Mouse (Mus musculus) ZHBTc4 (cell line): ENCODE measurements around the gene Idnk.

Source experiments
- DNase-seq: peaks from one replicate; pipeline ENCODE4 v3.0.0-alpha.2; 2011; ENCODE audit warnings: low read depth, low spot score

The Idnk gene

DNA sequence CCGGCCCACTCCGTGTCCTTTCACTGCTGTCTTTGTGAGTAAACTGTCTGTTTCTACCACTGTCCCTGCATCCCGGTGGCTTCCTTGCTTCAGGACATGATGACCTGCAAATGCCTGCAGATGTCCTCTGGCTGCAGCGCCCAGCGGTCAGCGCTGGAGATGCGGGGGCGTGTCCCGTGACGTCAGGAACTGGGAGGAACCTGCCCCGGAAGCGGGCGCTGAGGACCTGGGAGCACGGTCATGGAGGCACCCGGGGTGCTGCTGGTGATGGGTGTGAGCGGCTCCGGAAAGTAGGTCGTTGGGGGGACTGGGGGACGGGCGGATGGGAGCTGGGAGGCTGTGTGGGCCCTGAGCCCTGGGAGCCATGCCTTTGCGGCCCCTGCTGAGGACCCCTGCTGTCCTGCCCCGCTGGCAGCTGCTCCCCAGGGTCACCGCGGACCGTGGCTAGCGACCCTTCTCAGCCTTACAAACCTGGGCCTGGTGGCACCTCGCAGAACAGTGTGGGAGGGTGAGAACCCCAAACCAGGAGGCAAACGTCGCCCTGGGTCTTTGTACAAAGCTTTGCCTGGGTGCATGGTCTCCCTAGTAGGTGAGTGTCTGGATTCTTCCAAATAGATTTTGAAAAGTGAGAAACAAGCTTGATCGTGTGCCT, at the start of gene Idnk:
TSS of gene Idnk (plus strand) at position 203 of the 652 bp plus-strand sequence.
- peak; percentile 73 for DNase-seq

DNA sequence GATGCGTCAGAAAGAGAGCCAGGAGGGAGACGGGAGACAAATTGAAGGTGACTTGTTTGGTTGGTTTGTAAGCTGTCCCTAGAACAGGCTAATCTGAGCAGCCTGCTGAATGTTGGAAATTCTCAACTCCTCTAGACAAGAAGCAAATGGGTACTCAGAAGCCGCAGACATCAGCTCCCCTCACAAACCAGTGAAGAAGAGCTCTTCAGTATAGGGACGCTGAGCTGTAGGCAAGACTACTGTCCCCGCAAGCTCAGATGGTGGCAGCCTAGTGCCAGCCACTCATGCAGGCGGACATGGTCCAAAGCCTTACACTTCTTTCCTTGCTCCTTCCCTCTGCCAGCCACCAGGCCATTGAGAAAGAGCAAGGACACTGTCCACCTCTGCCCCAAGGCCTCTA, 46.1 kb upstream of the Idnk start:
- no peak for DNase-seq

DNA sequence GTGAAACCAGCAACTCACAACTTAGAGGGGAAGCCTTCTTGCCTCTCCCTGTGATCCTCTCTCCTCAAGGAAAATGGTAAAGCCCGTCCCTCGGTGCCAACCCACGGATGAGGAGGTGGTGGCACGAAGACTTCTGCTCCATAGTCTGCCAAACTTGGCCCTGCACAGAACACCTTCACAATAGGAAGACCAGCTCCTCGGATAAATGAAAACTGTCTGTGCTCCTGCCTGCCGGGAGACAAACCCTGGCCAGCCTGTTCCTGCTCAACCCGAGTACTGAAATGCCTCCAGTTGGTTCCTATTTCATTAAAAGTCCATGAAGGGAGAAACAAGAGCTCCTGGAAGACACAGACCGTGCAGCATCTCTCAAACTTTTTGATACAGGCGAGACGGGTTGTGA, 45.3 kb upstream of the Idnk start:
- DNase-seq: no peak

DNA sequence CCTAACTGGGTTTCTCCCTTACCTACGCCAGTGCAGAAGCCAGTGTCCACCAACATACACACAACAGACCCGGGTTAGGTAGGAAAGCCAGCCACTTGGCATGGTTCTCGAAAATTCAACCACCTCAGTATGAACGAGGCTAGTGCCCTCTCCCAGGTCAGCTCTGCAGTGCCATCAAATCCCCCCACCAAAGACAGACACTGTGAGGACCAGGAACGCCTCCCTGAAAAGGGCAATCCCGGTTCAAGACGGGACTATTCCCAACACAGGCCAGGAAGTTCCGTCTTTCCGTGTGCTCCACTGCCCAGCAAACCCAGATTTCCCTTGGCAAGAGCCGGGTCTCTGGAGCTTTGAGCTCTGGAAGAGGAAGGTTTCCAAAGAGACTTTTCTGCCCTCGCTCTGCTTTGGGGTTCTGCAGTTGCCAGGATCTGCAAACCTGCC, 44.8 kb upstream of the Idnk start:
- DNase-seq: no peak

DNA sequence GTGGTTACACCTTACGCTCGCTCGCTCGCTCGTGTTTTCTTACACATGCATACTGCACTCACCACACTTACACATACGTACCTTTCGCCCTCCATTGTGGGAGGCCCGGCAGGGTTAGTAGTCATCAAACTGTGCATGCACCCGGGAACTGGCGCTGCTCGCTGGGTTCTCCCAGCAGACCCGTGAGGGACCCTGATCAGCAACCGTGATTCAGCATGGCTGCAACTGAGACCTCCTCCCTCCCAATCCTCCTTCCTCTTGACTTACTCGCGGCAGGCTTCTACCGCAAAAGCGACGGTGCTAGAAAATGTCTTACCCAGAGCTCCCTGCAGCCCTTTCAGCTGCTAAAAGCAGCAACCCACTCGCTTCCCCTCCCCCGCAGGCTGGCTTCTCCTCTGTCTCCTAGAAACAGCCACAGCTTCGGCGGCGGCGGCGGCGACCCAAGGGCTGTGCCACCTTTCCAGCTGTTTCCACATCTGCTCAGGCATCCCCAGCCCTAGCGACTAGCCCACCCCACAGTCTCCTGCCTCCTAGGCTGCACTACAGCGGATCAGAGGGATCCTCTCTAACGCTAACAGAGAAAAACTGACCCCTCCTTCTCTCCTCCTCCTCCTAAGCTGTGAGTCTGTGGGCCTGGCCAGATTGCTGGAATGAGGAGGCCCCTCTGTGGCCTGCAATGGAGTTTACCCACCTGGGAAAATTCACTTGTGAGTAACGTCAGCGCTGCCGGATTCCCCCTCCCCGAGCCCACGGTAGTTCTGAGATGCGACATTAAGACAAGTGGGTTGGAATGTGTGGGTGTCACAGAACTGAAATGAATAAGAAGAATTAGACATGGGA, 44.2 kb upstream of the Idnk start, which contains the start of gene Klhl3:
TSS of gene Klhl3 (minus strand) at position 532 of the 840 bp plus-strand sequence.
- DNase-seq: peak; percentile 71

DNA sequence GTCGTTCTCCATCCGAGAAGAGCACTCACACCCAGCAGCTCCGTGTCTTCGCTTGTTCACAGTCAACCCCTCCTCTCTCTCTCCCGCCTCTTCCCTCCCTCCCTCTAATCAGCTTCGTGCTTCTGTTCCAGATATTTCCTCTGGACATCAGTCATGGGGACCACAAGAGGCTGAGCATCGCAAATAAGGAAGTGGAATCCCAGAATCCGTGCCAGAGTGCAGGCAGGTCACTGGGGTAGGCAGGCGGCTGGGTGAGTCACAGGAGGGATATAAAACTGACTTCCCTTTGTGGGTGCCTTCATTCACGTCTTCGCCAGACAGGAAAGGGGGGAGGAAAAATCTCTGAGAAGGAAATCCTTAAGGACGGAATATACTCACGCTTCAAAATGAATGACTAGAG, 42.2 kb upstream of the Idnk start:
- DNase-seq: no peak

DNA sequence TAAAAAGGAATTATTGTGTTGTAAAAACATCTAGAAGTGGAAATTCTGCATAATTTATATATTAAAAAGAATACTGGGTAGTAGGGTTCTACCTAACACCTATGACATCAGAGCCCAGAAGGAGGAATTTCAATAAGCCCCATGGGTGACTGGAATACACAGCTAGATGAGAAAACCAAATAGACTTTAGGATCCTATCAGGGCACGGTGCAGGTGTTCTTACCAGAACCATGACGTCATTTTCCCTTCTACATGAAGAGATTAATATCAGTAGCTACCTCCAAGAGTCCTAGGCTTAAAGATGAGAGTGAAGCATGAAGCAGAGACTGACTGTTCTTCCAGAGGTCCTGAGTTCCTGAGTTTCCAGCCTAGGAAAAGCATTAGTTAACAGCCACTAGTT, 40.6 kb upstream of the Idnk start:
- no peak for DNase-seq

DNA sequence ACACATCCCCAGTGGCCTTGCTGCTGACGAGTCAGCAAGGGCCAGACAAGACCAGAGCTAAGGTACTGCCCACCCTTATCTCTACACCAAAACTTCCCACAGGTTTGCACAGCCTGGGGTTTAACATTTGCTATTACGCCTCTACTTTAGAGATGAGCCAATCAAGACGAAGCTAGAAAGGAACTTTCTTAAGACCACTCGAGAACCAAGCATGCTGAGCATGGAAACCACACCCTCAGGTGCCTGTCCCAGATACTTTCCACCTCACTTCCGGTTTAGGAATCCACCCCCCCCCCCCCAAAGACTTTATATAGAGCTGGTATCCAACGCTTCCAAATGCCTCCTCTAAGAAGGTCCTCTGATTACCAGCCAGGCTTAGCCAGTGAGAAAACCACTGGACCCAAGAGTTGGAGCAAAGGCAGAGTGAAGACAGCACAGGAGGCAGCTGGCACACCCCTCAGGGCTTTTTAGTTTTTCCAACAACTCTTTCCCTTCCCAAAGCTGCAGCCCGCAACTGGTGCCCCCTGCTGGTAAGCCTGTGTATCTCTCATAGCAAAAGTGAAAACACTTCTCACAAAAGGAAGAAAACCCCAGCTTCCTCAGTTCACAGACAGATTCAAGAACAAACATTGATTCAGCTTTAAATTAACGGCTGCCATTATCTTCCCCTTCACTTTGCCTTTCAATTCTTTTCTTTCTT, 40.0 kb upstream of the Idnk start:
- peak; percentile 88 for DNase-seq

DNA sequence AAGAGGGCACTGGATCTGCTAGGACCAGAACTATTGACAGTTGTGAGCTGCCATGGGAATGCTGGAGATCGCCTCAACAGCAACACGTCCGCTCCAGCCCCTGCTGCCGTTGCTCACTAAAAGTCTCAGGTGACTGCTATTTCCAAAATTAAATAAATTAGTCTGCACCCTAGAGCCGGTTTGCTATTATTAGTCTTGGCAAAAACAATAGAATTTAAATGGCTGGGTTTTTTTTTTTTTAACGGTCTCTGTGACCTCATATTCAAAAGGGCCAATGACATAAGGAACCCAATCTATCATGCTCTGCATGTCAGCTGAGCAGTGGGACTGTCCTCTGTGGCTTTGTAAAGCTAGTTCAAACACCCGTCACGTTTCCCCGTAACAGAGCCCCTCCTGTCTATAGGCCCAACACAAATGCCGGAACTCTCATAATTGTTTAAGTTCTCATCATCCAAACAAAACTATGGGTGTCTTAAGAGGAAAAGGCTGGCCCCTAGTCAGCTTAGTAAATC, 34.6 kb upstream of the Idnk start:
- DNase-seq: no peak

DNA sequence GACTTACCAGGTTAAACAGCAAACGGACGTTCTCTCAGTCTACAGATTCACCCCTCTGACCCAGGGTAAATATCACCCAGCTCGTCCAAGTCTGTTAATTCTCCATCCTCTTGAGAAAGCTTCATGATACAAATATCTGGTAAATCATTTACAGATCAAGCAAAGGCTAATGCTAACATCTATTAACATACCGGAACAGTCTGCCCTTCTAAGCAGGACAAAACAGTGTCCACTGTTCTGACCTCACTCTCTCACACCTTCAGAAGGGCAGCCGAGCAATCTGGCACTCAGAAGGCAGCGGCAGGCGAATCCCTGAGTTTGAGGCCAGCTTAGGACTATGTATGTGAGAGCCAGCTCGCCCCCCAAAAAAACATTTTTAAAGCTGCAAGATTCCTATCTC, 34.1 kb upstream of the Idnk start:
- no peak for DNase-seq

DNA sequence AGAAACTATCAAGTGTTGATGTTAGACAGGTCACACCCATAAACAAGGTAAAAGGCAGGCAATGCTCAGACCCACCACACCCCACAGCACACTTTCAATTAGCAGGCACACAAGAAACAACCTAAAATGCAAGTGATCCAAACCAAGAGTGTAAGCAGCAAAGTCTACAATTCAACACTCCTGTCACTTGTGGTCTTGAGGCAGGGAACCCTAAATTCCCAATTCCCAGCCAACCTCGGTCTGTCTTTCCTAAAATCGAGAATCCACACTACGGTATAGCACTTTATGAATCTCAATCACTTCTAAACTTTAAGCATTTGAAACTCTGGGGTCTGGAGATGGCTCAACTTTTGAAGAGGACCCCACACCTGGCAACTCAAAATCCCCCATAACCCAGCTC, 33.2 kb upstream of the Idnk start:
- DNase-seq: no peak

DNA sequence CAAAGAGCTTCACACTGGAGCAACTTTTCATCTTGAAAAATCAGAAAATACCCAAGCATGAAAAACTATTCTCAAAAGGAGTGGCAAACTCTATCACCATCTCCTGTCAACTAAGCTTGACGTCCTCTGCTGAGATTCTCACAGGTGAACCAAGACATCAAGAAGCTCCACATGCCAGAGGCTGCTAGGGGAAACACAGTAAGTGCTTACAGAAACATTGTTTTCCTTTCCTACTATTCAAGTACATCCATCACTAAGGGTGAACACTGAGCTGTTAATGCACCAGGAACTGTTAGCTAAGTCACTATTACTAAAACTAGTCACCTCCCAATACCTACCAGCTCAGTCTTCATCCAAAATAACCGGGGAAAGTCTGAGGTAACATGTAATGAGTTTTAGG, 32.5 kb upstream of the Idnk start:
- DNase-seq: no peak

DNA sequence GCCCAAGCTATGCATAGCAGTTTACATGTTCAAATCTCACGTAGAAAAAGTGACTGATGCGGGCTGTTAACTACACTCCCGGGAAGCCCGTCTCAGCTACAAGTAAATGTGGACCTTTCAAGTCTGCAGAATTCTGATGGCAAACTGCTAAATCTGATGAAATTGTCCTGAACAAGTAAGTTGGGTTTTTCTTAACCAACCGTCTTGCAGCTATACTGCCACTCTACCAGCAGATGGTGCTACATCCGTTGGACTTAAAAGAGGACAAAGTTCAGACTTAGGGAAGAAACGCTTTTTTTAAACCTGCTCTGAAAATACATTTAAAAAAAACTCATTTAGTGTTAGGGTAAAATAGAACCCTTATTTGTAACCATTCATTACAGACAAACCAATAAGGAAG, 31.3 kb upstream of the Idnk start:
- DNase-seq: peak; percentile 84

DNA sequence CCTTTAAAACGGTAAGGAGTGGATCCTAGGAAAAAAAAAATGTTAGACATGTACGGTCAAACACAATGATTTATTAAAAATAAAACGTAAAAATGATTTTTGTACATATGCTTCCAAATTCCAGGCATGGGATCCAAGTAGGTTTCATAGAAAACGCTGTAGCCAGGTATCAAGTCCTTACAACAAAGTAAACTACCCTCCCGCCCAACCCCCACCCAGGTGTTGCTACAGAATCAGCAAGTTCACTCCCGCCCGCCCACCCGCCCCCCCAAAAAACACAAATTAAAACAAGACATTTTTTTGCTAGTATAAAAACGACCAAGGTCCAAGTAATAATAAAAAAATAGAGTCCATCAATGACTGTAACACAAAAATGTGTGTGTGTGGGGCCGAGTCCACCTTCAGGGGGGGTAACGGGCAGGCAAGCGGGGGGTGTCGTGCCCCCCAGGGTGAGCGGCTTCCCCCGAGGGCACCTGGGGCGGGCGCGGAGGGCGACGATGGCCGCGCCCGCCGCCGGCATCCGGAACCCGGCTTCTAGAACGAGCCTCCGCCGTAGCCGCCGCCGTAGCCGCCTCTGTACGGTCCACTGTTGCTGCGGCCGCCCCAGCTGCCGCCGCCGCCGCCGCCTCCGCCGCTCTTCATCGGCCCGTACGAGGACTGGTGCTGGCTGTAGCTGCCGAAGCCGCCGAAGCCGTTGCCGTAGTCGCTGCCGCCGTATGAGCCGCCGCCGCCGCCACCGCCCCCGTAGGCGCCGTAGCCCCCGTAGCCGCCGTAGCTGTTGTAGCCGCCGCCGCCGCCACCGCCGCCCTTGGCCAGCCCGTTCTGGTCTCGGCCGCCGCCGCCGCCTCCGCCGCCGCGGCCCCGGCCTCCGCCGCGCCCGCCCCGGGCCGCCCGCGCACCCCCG, 30.3 kb upstream of the Idnk start:
- DNase-seq: peak; percentile 59

DNA sequence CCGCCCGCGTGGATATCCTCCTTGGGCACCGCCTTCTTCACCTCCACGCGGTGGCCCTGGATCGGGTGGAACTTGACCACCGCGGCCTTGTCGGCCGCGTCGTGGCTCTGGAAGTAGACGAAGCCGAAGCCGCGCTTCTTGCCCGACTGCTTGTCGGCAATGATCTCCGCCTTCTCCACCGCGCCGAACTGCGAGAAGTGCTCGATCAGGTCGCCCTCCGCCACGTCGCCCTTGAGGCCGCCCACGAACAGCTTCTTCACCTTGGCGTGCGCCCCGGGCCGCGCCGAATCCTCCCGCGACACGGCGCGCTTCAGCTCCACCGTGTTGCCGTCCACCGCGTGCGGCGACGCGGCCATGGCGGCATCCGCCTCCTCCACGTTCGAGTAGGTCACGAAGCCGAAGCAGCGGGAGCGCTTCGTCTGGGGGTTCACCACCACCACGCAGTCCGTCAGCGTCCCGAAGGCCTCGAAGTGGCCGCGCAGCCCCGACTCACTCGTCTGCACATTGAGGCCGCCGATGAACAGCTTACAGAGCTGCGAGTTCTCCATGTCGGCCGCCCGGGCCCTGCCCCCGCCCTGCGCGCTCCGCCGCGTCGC, 29.6 kb upstream of the Idnk start:
- peak; percentile 74 for DNase-seq

DNA sequence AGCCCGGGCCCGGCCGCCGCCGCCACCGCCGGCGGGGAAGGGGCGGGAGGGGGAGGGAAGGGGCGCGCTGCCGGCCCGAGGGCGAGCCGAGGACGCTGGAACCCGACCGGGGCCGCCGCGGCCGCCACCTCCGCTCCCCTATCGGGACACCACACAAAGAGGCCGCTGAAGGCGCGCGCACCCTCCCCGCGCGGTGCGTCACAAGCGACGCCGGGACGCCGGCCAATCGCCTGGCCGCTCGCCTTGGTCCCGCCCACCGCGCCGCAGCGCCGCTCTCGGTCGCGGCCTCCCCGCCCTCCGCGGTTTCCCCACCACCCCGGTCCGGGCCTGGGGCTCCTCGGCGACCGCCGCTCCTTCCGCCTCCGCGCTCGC, 29.1 kb upstream of the Idnk start, which contains the start of gene Hnrnpa0:
TSS of gene Hnrnpa0 (minus strand) at position 161 of the 372 bp plus-strand sequence.
- DNase-seq: peak; percentile 97

DNA sequence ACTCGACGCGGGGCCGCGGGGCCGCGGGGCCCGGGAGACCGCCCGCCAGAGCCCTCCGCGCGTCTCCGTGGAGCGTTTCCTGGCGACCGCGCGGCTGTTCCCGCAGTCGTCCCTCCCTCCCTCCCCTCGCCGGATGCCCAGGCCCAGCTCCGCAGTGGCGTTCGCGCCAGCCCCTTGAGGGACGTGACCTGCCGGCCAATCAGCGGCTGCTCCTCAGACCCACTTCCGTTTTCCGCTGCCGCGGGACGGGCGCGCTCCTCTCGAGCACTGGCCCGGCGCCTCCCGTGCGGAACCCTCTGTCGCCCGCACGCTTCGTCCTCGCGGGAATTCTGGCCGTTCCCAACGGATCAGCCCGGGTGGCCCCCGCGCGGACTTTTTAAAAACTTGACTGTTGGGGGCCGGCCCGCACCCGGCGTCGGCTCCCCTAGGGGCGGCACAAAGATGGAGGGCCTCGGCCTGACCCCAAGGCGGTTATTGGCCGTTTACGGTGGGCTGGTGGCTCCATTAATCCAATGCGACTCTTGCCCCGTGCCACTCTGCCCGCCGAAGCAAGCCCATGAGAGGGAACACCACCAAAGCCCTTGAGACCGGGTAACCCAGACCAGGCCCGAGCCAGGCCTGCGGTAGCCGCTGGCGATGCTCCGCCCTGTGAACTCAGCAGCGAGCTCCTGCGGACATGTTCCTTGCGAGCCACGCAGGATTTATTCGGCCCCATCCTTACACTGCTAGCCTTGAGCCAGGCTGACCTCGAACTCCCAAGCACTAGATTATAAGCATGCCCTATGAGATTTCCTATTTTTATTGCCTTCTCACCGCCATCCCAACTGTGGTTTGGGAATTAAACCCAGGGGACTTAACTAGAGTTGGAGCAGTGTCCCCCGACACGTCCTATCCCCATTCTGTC, 28.4 kb upstream of the Idnk start:
- DNase-seq: peak; percentile 97

DNA sequence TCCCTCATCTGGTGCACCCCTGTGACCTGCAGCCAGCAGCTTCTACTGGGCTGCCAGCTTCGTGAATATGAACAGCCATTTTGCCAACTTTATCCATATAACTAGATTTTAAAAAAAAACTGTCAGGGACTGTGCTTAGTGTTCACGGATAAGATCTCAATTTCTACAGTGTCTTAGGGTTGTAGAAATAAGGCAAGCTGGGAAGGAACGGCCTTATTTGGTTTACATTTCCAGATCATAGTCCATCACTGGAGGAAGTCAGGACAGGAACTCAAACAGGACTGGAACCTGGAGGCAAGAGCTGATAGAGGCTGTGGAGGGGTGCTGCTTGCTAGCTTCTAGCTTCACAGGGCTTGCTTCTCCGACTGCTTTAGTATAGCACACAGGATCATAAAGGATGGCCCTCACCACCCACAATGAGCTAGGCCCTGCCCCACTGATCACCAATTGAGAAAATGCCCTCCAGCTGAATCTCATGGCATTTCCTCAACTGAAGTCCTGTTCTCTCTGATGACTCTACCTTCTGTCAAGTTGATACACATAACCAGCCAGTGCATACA, 27.7 kb upstream of the Idnk start:
- DNase-seq: peak; percentile 56

DNA sequence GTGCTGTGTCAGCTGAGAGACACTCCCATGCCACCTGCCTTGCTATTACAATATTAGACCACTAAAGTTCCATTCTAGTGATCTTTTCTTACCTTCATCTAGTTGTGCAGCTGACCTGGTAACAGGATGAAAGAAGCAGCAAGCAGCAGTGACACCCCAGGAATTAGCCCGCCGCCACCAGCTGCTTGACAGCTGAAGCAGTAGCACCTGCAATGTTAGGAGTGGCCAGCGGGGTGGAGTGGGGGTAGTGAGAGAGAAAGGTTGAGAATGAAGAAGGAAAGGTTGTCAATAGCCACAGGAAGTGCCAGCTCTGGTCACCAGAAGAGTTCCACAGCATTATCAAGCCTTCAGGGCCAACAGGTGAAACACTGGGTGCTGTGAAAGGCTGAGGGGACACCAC, 25.8 kb upstream of the Idnk start:
- peak; percentile 48 for DNase-seq
